Mouse (Mus musculus) kidney, postnatal 14 days (tissue): ENCODE data around the gene Casr.
A peak's percentile ranks its signal among the peaks of the same experiment; 100 is the strongest.

Source experiments
- DNase-seq: peaks from one replicate; pipeline ENCODE4 v3.0.0; 2022; ENCODE audit warnings: mixed read lengths

Gene Casr

GRCm38 (mm10) chr16:36516355-36516754, 45.6 kb downstream of the Casr start:
- no peak for DNase-seq

GRCm38 (mm10) chr16:36507300-36507699, 54.6 kb downstream of the Casr start:
- no peak for DNase-seq

- no peak for DNase-seq
Measured at GRCm38 (mm10) chr16:36506827-36507226, 55.1 kb downstream of the Casr start.

- DNase-seq, result no peak
Measured at GRCm38 (mm10) chr16:36505913-36506312, 56.0 kb downstream of the Casr start.

DNA sequence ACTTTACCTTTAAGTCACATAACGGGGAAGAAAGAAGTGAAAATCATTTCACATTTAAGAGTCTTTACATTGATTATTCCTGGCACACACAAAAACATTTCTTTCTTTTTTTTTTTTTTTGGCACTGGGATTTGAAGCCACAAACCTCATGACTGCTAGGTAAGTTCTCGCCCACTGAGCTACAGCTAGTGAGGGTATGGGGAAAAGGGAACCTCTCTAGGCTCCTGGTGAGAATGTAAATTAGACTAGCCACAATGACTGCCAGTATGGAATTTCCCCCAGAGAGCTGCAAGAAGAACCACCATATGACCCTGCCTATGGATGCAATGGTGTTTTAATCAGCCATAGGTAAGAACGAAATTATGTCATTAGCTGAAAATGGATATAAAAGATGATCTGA, 56.8 kb downstream of the Casr start:
- DNase-seq, result no peak

DNA sequence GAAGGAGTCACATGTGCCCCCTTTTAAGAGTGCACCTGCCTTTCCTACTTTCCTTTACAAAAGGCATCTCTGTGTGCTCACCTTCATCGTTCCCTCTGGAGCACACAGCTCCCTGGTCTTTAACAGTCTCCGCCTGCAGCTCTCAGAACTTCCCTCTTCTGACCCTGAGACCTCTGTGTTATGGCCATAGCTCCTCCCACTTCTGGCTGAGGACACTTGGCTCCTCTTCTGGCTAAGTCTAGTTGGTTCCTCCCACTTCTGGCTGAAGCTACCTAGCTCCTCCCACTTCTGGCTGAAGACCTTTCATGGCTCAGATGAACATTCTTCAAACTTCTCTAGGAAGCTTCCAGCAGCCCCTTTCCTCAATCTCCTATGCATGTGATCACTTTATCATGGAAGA, 59.7 kb downstream of the Casr start:
- DNase-seq, result no peak

DNA sequence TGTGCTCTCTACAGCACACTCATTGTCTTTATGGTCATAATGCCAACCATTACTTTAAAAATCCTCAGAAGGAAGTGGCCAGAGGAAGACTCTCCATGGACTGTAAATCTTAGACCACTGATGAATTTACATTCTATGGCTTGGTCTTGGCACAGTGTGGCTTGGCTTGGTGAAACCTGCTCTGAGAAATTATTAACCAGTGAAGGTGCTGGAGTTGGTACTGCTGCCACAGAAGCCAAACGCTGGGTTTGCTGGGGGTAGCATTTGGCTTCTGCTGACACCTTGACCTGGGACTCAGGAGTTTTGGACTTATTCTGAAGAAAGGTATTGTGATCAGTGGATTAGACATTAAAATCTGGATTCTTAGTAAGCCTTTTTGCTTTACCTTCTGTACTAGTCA, 69.5 kb downstream of the Casr start:
- peak; percentile 16 for DNase-seq

- peak; percentile 8 for DNase-seq
Measured at GRCm38 (mm10) chr16:36476866-36477265, 85.1 kb downstream of the Casr start.

DNA sequence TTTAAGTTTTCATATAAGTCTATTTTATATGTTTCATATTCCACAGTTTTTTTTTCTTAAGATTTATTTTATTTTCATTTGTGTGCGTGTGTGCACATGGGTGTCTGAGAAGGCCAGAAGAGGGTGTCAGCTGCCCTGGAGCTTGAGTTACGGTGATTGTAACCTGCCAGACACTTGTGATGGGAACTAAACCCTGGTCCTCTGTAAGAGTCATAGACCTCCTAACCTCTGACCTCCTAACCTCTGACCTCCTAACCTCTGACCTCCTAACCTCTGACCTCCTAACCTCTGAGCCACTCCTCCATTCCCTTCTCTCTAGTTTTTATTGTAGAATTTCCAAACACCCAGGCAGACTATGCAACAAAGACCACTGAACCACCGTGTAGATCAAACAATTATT, 86.4 kb downstream of the Casr start:
- no peak for DNase-seq

- no peak for DNase-seq
Measured at GRCm38 (mm10) chr16:36474849-36475248, 87.1 kb downstream of the Casr start.

- peak; percentile 50 for DNase-seq
Measured at GRCm38 (mm10) chr16:36473217-36474216, 88.4 kb downstream of the Casr start.

- no peak for DNase-seq
Measured at GRCm38 (mm10) chr16:36471066-36471633, 90.8 kb downstream of the Casr start.

GRCm38 (mm10) chr16:36469955-36470478, 91.9 kb downstream of the Casr start:
- peak; percentile 23 for DNase-seq

DNA sequence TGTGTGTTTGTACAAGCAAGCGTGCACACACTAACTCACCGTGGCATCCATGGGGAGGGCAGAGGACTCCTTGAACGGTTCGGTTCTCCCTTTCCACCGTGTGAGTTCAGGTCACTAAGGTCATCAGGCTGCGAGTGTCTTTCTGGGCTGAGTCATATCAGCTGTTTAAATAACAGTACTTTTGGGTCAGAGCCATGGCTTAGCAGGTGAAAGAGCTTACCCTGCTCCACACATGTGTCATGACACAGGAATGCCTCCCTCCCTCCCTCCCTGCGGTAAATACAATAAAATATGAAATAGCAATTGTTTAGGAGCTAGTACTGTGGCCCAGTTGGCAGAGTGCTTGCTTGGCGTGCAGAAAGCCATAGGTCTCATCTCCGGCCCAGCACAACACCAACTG, 92.6 kb downstream of the Casr start:
- DNase-seq, result no peak

DNA sequence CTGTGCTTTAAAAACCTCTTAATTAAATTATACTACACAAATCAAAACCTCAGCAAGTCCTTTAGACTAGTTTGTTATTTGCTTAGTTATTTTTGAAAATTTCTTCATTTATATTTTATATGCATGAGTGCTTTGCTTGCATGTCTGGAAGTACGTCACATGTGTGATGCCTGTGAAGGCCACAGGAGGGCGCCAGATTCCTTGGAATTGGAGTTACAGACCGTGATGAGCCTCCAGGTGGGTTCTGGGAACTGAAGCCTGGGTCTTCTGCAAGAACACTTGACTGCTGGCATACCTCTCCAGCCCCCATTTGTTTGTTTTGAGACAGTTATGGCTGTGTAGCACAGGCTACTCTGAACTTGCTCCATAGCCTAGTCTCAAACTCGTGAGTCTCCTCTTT, 93.1 kb downstream of the Casr start:
- DNase-seq, result no peak

DNA sequence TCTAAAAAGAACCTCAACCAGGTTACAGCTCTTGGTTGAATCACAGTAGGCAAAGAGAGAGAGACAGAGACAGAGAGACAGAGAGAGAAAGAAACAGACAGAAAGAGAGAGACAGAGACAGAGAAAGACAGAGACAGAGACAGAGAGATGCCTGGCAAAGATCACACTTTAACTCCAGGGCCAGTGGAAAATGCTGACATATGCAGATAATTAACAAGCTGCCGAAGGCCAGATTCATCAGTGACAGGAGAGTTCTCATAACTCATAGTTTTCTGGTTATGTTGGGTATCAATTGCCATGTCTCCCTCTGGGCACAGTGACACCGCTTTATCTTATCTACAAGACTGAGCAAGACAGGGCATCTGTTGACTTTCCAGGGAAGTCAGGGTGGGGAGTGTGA, 94.0 kb downstream of the Casr start:
- DNase-seq, result no peak

DNA sequence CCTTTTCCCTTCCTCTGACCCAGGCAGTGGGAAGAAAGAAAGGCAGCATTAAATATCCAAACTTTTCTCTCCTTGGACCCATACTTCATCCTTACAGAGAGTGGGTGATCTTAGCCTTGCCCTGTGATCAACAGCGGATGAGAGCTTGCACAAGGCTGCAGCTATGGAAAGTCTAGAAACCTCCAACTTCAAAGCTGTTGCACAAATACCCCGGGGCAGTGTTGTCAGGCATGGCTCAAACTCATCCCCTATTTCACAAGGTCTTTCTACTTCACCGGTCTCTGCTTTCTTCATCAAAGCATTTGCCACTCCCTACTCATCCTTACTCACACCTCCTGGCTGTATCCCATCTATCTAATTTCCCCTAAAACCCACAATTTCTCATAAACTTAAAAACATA, 96.5 kb downstream of the Casr start:
- no peak for DNase-seq

DNA sequence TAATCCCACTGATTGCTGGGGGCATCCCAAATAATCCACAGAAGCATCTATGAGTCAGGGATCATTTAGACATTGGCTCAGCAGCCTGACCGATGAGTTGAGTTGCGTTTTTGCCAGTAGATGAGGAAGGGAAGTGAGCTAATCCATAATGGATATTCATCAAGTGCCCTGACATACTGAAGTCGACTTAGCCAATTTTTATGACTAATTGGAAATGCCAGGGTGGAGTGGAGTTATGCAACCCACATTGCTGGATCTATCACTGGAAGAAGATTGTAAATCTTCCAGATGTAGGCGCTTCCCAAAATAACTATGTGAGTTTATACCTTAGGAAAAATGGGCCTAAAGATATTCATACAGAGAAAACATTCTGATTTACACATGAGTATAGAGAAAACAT, 97.9 kb downstream of the Casr start:
- no peak for DNase-seq

DNA sequence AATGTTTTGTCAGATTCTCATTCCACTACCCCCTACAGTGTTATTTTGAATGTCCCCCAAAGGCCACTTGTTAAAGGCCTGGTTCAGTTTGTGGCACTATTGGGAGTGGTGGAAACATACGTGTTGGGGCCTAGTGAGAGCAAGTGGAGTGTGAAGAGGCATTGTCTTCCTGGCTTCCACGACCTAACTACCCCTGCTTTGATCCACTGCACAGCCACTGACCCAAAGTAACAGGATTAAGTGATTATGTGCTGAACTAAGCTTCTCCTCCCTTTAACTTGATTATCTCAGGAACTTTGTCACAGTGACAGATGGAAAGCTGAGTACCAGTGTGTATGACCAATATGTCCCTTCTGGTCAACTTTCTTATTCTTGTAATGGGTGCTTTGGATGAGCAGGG, 101.5 kb downstream of the Casr start:
- DNase-seq, result no peak

DNA sequence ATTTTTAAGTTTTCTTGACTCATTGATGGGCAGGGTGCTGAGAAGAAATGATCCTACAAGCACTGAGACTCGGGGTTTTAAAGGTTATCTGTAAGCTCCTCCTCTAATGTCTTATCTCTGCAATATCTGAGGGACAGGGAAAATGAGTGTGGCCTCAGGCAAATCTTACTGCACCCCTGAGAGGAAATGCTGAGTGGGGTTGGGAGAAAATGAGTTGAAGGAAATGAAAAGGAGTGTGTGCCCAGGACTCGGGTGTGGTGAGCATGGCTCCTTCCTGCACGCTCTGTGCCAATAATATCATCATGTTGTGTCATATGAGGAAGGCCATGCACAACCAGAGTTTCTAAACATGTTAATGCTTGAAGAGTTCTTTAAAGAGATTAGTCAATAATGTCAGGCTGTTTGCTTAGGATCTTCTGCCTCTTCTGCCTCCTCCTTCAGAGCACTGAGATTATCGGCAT, 106.6 kb downstream of the Casr start, which contains the start of gene Stfa3:
TSS of gene Stfa3 (minus strand) at position 51 of the 461 bp plus-strand sequence.
- DNase-seq, result no peak
